ENCODE assay signal across 29 mouse cellular contexts in the genomic region with DNA sequence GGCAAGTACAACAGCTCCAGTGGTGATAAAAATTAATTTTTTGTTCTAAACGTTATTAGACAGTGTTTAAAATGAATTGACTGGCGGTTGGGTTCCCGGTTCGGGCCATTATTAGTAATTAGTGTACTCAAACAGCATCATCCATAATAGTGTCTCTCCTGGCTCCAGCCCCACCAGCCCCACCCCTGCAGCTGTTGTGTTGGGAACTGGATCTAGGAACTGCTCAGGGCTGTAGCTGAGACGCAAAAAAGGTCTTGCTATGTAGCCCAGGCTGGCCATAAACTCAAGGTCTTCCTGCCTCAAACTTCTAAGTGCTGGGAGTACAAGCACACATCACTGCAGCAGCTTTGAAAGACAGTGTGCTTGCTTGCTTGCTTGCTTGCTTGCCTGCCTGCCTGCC.
"Had no signal": no experiment of that assay in that cellular context is flagged by ENCODE, and none has a peak within 500 bp of the region (broad histone marks: within the 10 kb centered on the region; RNA-seq: fewer than 3 reads in every experiment).

No protein-coding gene starts in this region.

- H3K36me3 ChIP-seq: heart, embryonic 10.5 days; heart, embryonic 12.5 days; heart, embryonic 13.5 days; heart, embryonic 15.5 days; hindbrain, embryonic 10.5 days; hindbrain, embryonic 12.5 days; hindbrain, embryonic 13.5 days; hindbrain, embryonic 15.5 days; intestine, embryonic 15.5 days; kidney, embryonic 15.5 days had no signal

- H3K4me3 ChIP-seq: heart, embryonic 10.5 days; heart, embryonic 12.5 days; heart, embryonic 13.5 days; heart, embryonic 15.5 days; hindbrain, embryonic 10.5 days; hindbrain, embryonic 12.5 days; hindbrain, embryonic 13.5 days; hindbrain, embryonic 15.5 days; intestine, embryonic 15.5 days; kidney, embryonic 15.5 days; layer of hippocampus, adult 2 months had no signal

- H3K27me3 ChIP-seq: hindbrain, embryonic 15.5 days had no signal

- DNase-seq: heart, postnatal 10 days; heart, postnatal 14 days; heart, postnatal 36 days; heart, postnatal 4 days; kidney, adult 11 months; kidney, adult 18-20 months; kidney, adult 2 months; kidney, adult 8-10 months; kidney, adult 9 months; kidney, postnatal 10 days; kidney, postnatal 14 days; kidney, postnatal 25 days; kidney, postnatal 36 days; kidney, postnatal 4 days; layer of hippocampus, adult 9-11 months; layer of hippocampus, postnatal 36 days had no signal

- H3K4me2 ChIP-seq: heart, embryonic 11.5 days; heart, embryonic 12.5 days; heart, embryonic 13.5 days; heart, embryonic 15.5 days; hindbrain, embryonic 12.5 days; hindbrain, embryonic 13.5 days; hindbrain, embryonic 14.5 days; hindbrain, embryonic 15.5 days; intestine, embryonic 15.5 days; kidney, embryonic 15.5 days had no signal
